Mouse (Mus musculus) cortical plate, adult 2 months (tissue): ENCODE measurements around the gene Urad. TPM values are rescaled to one million over a fixed set of nuclear protein-coding genes. Genes with fewer than 3 reads are reported as not detected.

Experiments
- H3K27ac ChIP-seq: fragments of 200-500 bp; 2 replicates; pipeline ENCODE4 v1.5.1; 2012; ENCODE audit warnings: low read length, control low read depth, inconsistent platforms; ENCODE audit not compliant: insufficient read depth
- H3K4me1 ChIP-seq: fragments of 200-500 bp; 2 replicates; pipeline ENCODE4 v1.6.1; 2011; ENCODE audit warnings: low read length; ENCODE audit not compliant: control insufficient read depth, insufficient read depth
- H3K4me3 ChIP-seq: fragments of 200-500 bp; 2 replicates; pipeline ENCODE4 v1.5.1; 2011; ENCODE audit warnings: mild to moderate bottlenecking, low read length, control low read depth; ENCODE audit not compliant: insufficient read depth
- CTCF ChIP-seq: fragments of 200-500 bp; IDR thresholded peaks from 2 replicates; pipeline ENCODE4 v1.5.1; 2011; ENCODE audit warnings: mild to moderate bottlenecking, control low read depth, low read length; ENCODE audit not compliant: insufficient read depth; ENCODE audit errors: extremely low read depth
- POLR2A ChIP-seq: fragments of 200-500 bp; IDR thresholded peaks from 2 replicates; pipeline ENCODE4 v1.6.1; 2011; ENCODE audit warnings: mild to moderate bottlenecking, low read length, control low read depth; ENCODE audit not compliant: insufficient read depth; ENCODE audit errors: extremely low read depth
- polyA plus RNA-seq: library from polyadenylated mRNA; depleted of rRNA; stranded (reverse); fragments of >200 nt; gene quantifications from 2 replicates; pipeline ENCODE4 v1.2.3, GENCODE M21; 2012

The Urad gene
- polyA plus RNA-seq, 1 experiment: not detected

GRCm38 (mm10) chr5:147312830-147313685 lies 9.2 kb downstream of the Urad start:
- no peak for TF ChIP-seq CTCF
- Histone ChIP-seq H3K27ac (no peak overlapping the region), H3K4me1 (no peaks in the 10 kb centered on the region), H3K4me3 (no peak overlapping the region)

- H3K27ac ChIP-seq: no peak overlapping the region
- H3K4me1 ChIP-seq: no peaks in the 10 kb centered on the region
- H3K4me3 ChIP-seq: no peak overlapping the region
- TF ChIP-seq POLR2A: no peak
- no peak for TF ChIP-seq CTCF
Observed at GRCm38 (mm10) chr5:147309786-147310185, 12.5 kb downstream of the Urad start.

DNA sequence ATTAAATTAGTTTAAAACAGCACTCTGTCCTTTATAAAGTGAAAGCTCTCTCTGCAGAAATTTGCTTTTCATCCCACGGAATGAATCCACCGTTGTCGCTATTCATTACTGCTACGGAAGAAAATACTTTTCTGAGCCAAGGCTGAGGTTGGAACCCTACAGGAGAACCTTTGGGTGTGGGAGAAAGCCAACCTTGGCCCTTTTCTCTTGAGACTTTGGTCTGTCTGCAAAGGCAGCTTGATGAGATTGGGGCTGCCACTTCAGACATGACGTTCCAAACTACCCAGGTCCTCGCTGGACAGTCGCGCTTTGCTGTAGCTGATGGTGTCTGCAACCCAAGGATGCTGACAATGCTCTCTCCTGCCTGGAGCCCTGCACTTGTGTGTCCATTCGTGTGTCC lies 13.8 kb downstream of the Urad start:
- H3K4me3 ChIP-seq: no peak overlapping the region
- TF ChIP-seq POLR2A: no peak
- no peak for TF ChIP-seq CTCF
- H3K4me1 ChIP-seq: no peaks in the 10 kb centered on the region
- H3K27ac ChIP-seq: no peak overlapping the region

- Histone ChIP-seq H3K4me1 (no peaks in the 10 kb centered on the region), H3K4me3 (no peak overlapping the region), H3K27ac (no peak overlapping the region)
- TF ChIP-seq CTCF (no peak), POLR2A (no peak)
Observed at GRCm38 (mm10) chr5:147307398-147307785, 14.8 kb downstream of the Urad start.

- TF ChIP-seq CTCF (no peak), POLR2A (no peak)
- no peaks in the 10 kb centered on the region for H3K4me1 ChIP-seq
- H3K27ac ChIP-seq: no peak within 1 kb of the TSS
- no peak within 1 kb of the TSS for H3K4me3 ChIP-seq
Observed at GRCm38 (mm10) chr5:147306638-147307397, 15.4 kb downstream of the Urad start, which contains the start of gene Cdx2. TSS of gene Cdx2 (minus strand) at chr5:147307270.

GRCm38 (mm10) chr5:147305856-147306637 lies 16.2 kb downstream of the Urad start:
- Histone ChIP-seq H3K4me1 (no peaks in the 10 kb centered on the region), H3K4me3 (no peak overlapping the region), H3K27ac (no peak overlapping the region)
- TF ChIP-seq CTCF (no peak), POLR2A (no peak)

GRCm38 (mm10) chr5:147305166-147305565 lies 17.1 kb downstream of the Urad start:
- no peak for TF ChIP-seq CTCF
- TF ChIP-seq POLR2A: no peak
- Histone ChIP-seq H3K27ac (no peak overlapping the region), H3K4me1 (no peaks in the 10 kb centered on the region), H3K4me3 (no peak overlapping the region)

- Histone ChIP-seq H3K4me3 (no peak overlapping the region), H3K4me1 (no peaks in the 10 kb centered on the region), H3K27ac (no peak overlapping the region)
- TF ChIP-seq CTCF: no peak
- TF ChIP-seq POLR2A: no peak
Observed at GRCm38 (mm10) chr5:147304276-147305155, 17.7 kb downstream of the Urad start.
